Mouse (Mus musculus) heart, embryonic 10.5 days (tissue): ENCODE results near the gene Dnaaf1. TPM values are rescaled to one million over a fixed set of nuclear protein-coding genes. Genes with fewer than 3 reads are reported as not detected.

ENCODE experiments used
- DNase-seq: peaks from one replicate; pipeline ENCODE4 v3.0.0-alpha.2; 2017; ENCODE audit warnings: low spot score
- H3K27ac ChIP-seq: fragments of 300-500 bp; sonication (generic); 2 replicates; pipeline ENCODE4 v1.5.1; 2016; ENCODE audit warnings: mild to moderate bottlenecking
- H3K27me3 ChIP-seq: fragments of 300-500 bp; sonication (generic); 2 replicates; pipeline ENCODE4 v1.6.1; 2016; ENCODE audit warnings: mild to moderate bottlenecking; ENCODE audit not compliant: poor library complexity, insufficient read depth, severe bottlenecking
- H3K36me3 ChIP-seq: fragments of 300-500 bp; sonication (generic); 2 replicates; pipeline ENCODE4 v1.6.1; 2016; ENCODE audit warnings: mild to moderate bottlenecking, moderate library complexity
- H3K4me1 ChIP-seq: fragments of 300-500 bp; sonication (generic); 2 replicates; pipeline ENCODE4 v1.6.1; 2016; ENCODE audit warnings: mild to moderate bottlenecking
- H3K4me3 ChIP-seq: fragments of 300-500 bp; sonication (generic); 2 replicates; pipeline ENCODE4 v1.5.1; 2016; ENCODE audit warnings: mild to moderate bottlenecking, moderate library complexity
- H3K9me3 ChIP-seq: fragments of 300-500 bp; sonication (generic); 2 replicates; pipeline ENCODE4 v1.6.1; 2016; ENCODE audit warnings: mild to moderate bottlenecking, moderate library complexity
- WGBS: fragments of 180-500 bp; shearing (Covaris S2); methylation state at CpG from one replicate; pipeline ENCODE4 v1.1.7; 2016; 5-methylcytosine and 5-hydroxymethylcytosine counted together
- polyA plus RNA-seq: library from polyadenylated mRNA; unstranded; fragments of >200 nt; fragmentation: Nextera tagmentation; extraction: Ambion mirVana; gene quantifications from 2 replicates; pipeline ENCODE4 v1.2.1, GENCODE M21; 2016

Dnaaf1 gene
- polyA plus RNA-seq, 1 experiment from 2014 or later, result 0.31 TPM

GRCm38 (mm10) chr8:119646197-119646596 is 71.2 kb downstream of the Dnaaf1 start:
- Histone ChIP-seq H3K4me3 (no peak overlapping the region), H3K9me3 (0 out of 2 replicates have a peak, but pooled peaks cover 3% of the 10 kb centered on the region), H3K36me3 (no peaks in the 10 kb centered on the region), H3K27me3 (peaks cover 13% of the 10 kb centered on the region; the same call in 1 of the 2 replicates), H3K4me1 (no peaks in the 10 kb centered on the region), H3K27ac (no peak overlapping the region)
- no peak for DNase-seq
- whole genome bisulfite sequencing, result 66% methylated on average over 3 of the region's 3 CpGs

GRCm38 (mm10) chr8:119646846-119647245 is 71.8 kb downstream of the Dnaaf1 start:
- H3K4me3 ChIP-seq, result no peak overlapping the region
- DNase-seq, result no peak
- H3K27ac ChIP-seq, result no peak overlapping the region
- H3K27me3 ChIP-seq, result peaks cover 13% of the 10 kb centered on the region; the same call in 1 of the 2 replicates
- H3K36me3 ChIP-seq, result no peaks in the 10 kb centered on the region
- no peaks in the 10 kb centered on the region for H3K4me1 ChIP-seq
- 0 out of 2 replicates have a peak, but pooled peaks cover 3% of the 10 kb centered on the region for H3K9me3 ChIP-seq
- 78% methylated on average over 7 of the region's 7 CpGs for WGBS

Other genes starting within 250 kb of the Dnaaf1 start
- 250 and 267 TPM in 2 replicates for gene Hsbp1, start 230.7 kb upstream of the Dnaaf1 start, polyA plus RNA-seq
- gene Mlycd, start 180.4 kb upstream of the Dnaaf1 start, polyA plus RNA-seq, result 15.2 and 17.7 TPM in 2 replicates
- gene Osgin1, start 141.1 kb upstream of the Dnaaf1 start, polyA plus RNA-seq, result 0.20 and 2.7 TPM in 2 replicates
- gene Necab2, start 128.5 kb upstream of the Dnaaf1 start, polyA plus RNA-seq, result 1.9 and 3.4 TPM in 2 replicates
- gene Slc38a8, start 73.5 kb upstream of the Dnaaf1 start, polyA plus RNA-seq, result not detected in 2 replicates
- gene Mbtps1, start 16.5 kb upstream of the Dnaaf1 start, polyA plus RNA-seq, result 86.9 and 98.4 TPM in 2 replicates
- gene Hsdl1, start 52 bp upstream of the Dnaaf1 start, polyA plus RNA-seq, result 35.3 and 47.9 TPM in 2 replicates
- 9.9 and 11.2 TPM in 2 replicates for gene Taf1c, start 30.0 kb downstream of the Dnaaf1 start, polyA plus RNA-seq
- 0.14 TPM in 1 of 2 replicates, not detected in the other for gene Adad2, start 37.5 kb downstream of the Dnaaf1 start, polyA plus RNA-seq
- gene Kcng4, start 60.4 kb downstream of the Dnaaf1 start, polyA plus RNA-seq, result not detected in 2 replicates
- gene Wfdc1, start 91.1 kb downstream of the Dnaaf1 start, polyA plus RNA-seq, result 1.3 and 1.6 TPM in 2 replicates
- gene Atp2c2, start 124.8 kb downstream of the Dnaaf1 start, polyA plus RNA-seq, result 0.36 and 1.5 TPM in 2 replicates
- gene Tldc1, start 203.2 kb downstream of the Dnaaf1 start, polyA plus RNA-seq, result 14.5 and 19.8 TPM in 2 replicates